Mouse (Mus musculus): ENCODE data around the gene Rae1.

Rae1 gene

GRCm38 (mm10) chr2:173028508-173029031 is 28.7 kb downstream of the Rae1 start:
- DNase-seq: no peak

- peak; percentile 41 for DNase-seq
These were observed 30.8 kb downstream of the Rae1 start for GRCm38 (mm10) chr2:173030591-173031338.

- peak; percentile 52 for DNase-seq
These were observed 33.6 kb downstream of the Rae1 start for GRCm38 (mm10) chr2:173033531-173033930.

GRCm38 (mm10) chr2:173034998-173035397 is 35.1 kb downstream of the Rae1 start:
- peak; percentile 93 for DNase-seq

- peak; percentile 76 for DNase-seq
These were observed 35.7 kb downstream of the Rae1 start for GRCm38 (mm10) chr2:173035653-173036052.

GRCm38 (mm10) chr2:173036055-173036454 is 36.1 kb downstream of the Rae1 start:
- peak; percentile 46 for DNase-seq

GRCm38 (mm10) chr2:173036611-173037010 is 36.7 kb downstream of the Rae1 start:
- peak; percentile 76 for DNase-seq

- peak; percentile 82 for DNase-seq
These were observed 37.4 kb downstream of the Rae1 start for GRCm38 (mm10) chr2:173037347-173037746.

GRCm38 (mm10) chr2:173037827-173038607 is 38.1 kb downstream of the Rae1 start:
- peak; percentile 95 for DNase-seq

- DNase-seq: no peak
These were observed 39.1 kb downstream of the Rae1 start for GRCm38 (mm10) chr2:173039041-173039440.

- no peak for DNase-seq
These were observed 40.9 kb downstream of the Rae1 start for GRCm38 (mm10) chr2:173040803-173041202.

- DNase-seq: peak; percentile 52
These were observed 41.3 kb downstream of the Rae1 start for GRCm38 (mm10) chr2:173041242-173041641.

- DNase-seq: peak; percentile 61
These were observed 42.0 kb downstream of the Rae1 start for GRCm38 (mm10) chr2:173041893-173042292.

- DNase-seq: no peak
These were observed 42.7 kb downstream of the Rae1 start for GRCm38 (mm10) chr2:173042504-173043162.

GRCm38 (mm10) chr2:173044198-173044970 is 44.5 kb downstream of the Rae1 start:
- DNase-seq: peak; percentile 14

GRCm38 (mm10) chr2:173046582-173047297 is 46.8 kb downstream of the Rae1 start:
- peak; percentile 70 for DNase-seq

GRCm38 (mm10) chr2:173047471-173047870 is 47.6 kb downstream of the Rae1 start:
- DNase-seq: peak; percentile 9

GRCm38 (mm10) chr2:173048041-173048745 is 48.3 kb downstream of the Rae1 start:
- peak; percentile 63 for DNase-seq

GRCm38 (mm10) chr2:173049231-173049630 is 49.3 kb downstream of the Rae1 start:
- no peak for DNase-seq

GRCm38 (mm10) chr2:173049817-173050216 is 49.9 kb downstream of the Rae1 start:
- peak; percentile 6 for DNase-seq
